Mouse (Mus musculus): ENCODE data around the gene Sbno2. TPM values are rescaled to one million over a fixed set of nuclear protein-coding genes. Genes with fewer than 3 reads are reported as not detected.

Sbno2 gene
- polyA plus RNA-seq, 1 experiment from 2014 or later, result 5.6 TPM

Other genes with a start within 250 kb of the Sbno2 start
- gene Prtn3, start 231.1 kb downstream of the Sbno2 start, polyA plus RNA-seq (2014; fragmentation: Nextera tagmentation; extraction: Ambion mirVana), result 10.9 and 11.2 TPM in 2 replicates
- 78.3 and 85.8 TPM in 2 replicates for gene Plppr3, start 230.9 kb downstream of the Sbno2 start, polyA plus RNA-seq (2014; fragmentation: Nextera tagmentation; extraction: Ambion mirVana)
- gene Elane, start 219.3 kb downstream of the Sbno2 start, polyA plus RNA-seq (2014; fragmentation: Nextera tagmentation; extraction: Ambion mirVana), result 0.50 and 0.88 TPM in 2 replicates
- not detected in 2 replicates for gene Cfd, start 214.7 kb downstream of the Sbno2 start, polyA plus RNA-seq (2014; fragmentation: Nextera tagmentation; extraction: Ambion mirVana)
- gene Med16, start 196.6 kb downstream of the Sbno2 start, polyA plus RNA-seq (2014; fragmentation: Nextera tagmentation; extraction: Ambion mirVana), result 36.5 and 36.9 TPM in 2 replicates
- gene Gm26602, start 194.7 kb downstream of the Sbno2 start, polyA plus RNA-seq (2014; fragmentation: Nextera tagmentation; extraction: Ambion mirVana), result 4.3 and 11.5 TPM in 2 replicates
- gene Kiss1r, start 188.6 kb downstream of the Sbno2 start, polyA plus RNA-seq (2014; fragmentation: Nextera tagmentation; extraction: Ambion mirVana), result 0.48 and 0.75 TPM in 2 replicates
- gene R3hdm4, start 184.4 kb downstream of the Sbno2 start, polyA plus RNA-seq (2014; fragmentation: Nextera tagmentation; extraction: Ambion mirVana), result 116 and 122 TPM in 2 replicates
- 5.0 and 5.2 TPM in 2 replicates for gene Arid3a, start 178.5 kb downstream of the Sbno2 start, polyA plus RNA-seq (2014; fragmentation: Nextera tagmentation; extraction: Ambion mirVana)
- gene Wdr18, start 145.4 kb downstream of the Sbno2 start, polyA plus RNA-seq (2014; fragmentation: Nextera tagmentation; extraction: Ambion mirVana), result 118 and 123 TPM in 2 replicates
- gene Grin3b, start 134.9 kb downstream of the Sbno2 start, polyA plus RNA-seq (2014; fragmentation: Nextera tagmentation; extraction: Ambion mirVana), result 0.21 and 0.22 TPM in 2 replicates
- 13.4 and 13.7 TPM in 2 replicates for gene Tmem259, start 121.2 kb downstream of the Sbno2 start, polyA plus RNA-seq (2014; fragmentation: Nextera tagmentation; extraction: Ambion mirVana)
- 255 and 271 TPM in 2 replicates for gene Cnn2, start 117.0 kb downstream of the Sbno2 start, polyA plus RNA-seq (2014; fragmentation: Nextera tagmentation; extraction: Ambion mirVana)
- 0.98 and 1.3 TPM in 2 replicates for gene Abca7, start 109.1 kb downstream of the Sbno2 start, polyA plus RNA-seq (2014; fragmentation: Nextera tagmentation; extraction: Ambion mirVana)
- gene Arhgap45, start 88.9 kb downstream of the Sbno2 start, polyA plus RNA-seq (2014; fragmentation: Nextera tagmentation; extraction: Ambion mirVana), result 5.2 and 6.7 TPM in 2 replicates
- 266 and 287 TPM in 2 replicates for gene Polr2e, start 65.8 kb downstream of the Sbno2 start, polyA plus RNA-seq (2014; fragmentation: Nextera tagmentation; extraction: Ambion mirVana)
- 515 and 565 TPM in 2 replicates for gene Gpx4, start 58.4 kb downstream of the Sbno2 start, polyA plus RNA-seq (2014; fragmentation: Nextera tagmentation; extraction: Ambion mirVana)
- gene Stk11, start 10.2 kb upstream of the Sbno2 start, polyA plus RNA-seq (2014; fragmentation: Nextera tagmentation; extraction: Ambion mirVana), result 16.6 and 18.5 TPM in 2 replicates
- 360 and 371 TPM in 2 replicates for gene Atp5d, start 33.1 kb upstream of the Sbno2 start, polyA plus RNA-seq (2014; fragmentation: Nextera tagmentation; extraction: Ambion mirVana)
- 6.8 and 9.0 TPM in 2 replicates for gene Cbarp, start 35.3 kb upstream of the Sbno2 start, polyA plus RNA-seq (2014; fragmentation: Nextera tagmentation; extraction: Ambion mirVana)
- gene Midn, start 42.7 kb upstream of the Sbno2 start, polyA plus RNA-seq (2014; fragmentation: Nextera tagmentation; extraction: Ambion mirVana), result 60.3 and 62.1 TPM in 2 replicates
- gene Cirbp, start 60.4 kb upstream of the Sbno2 start, polyA plus RNA-seq (2014; fragmentation: Nextera tagmentation; extraction: Ambion mirVana), result 74.0 and 77.8 TPM in 2 replicates
- 6.0 and 6.8 TPM in 2 replicates for gene 1600002K03Rik, start 67.4 kb upstream of the Sbno2 start, polyA plus RNA-seq (2014; fragmentation: Nextera tagmentation; extraction: Ambion mirVana)
- 34.6 and 42.3 TPM in 2 replicates for gene Efna2, start 73.9 kb upstream of the Sbno2 start, polyA plus RNA-seq (2014; fragmentation: Nextera tagmentation; extraction: Ambion mirVana)
- 75.1 and 94.3 TPM in 2 replicates for gene Mum1, start 120.9 kb upstream of the Sbno2 start, polyA plus RNA-seq (2014; fragmentation: Nextera tagmentation; extraction: Ambion mirVana)
- 221 and 253 TPM in 2 replicates for gene Ndufs7, start 143.6 kb upstream of the Sbno2 start, polyA plus RNA-seq (2014; fragmentation: Nextera tagmentation; extraction: Ambion mirVana)
- gene Gamt, start 155.4 kb upstream of the Sbno2 start, polyA plus RNA-seq (2014; fragmentation: Nextera tagmentation; extraction: Ambion mirVana), result 21.9 and 22.4 TPM in 2 replicates
- 40.9 and 44.7 TPM in 2 replicates for gene Dazap1, start 155.9 kb upstream of the Sbno2 start, polyA plus RNA-seq (2014; fragmentation: Nextera tagmentation; extraction: Ambion mirVana)
- gene Rps15, start 186.9 kb upstream of the Sbno2 start, polyA plus RNA-seq (2014; fragmentation: Nextera tagmentation; extraction: Ambion mirVana), result 886 and 948 TPM in 2 replicates
- gene Apc2, start 190.4 kb upstream of the Sbno2 start, polyA plus RNA-seq (2014; fragmentation: Nextera tagmentation; extraction: Ambion mirVana), result 11.0 and 15.8 TPM in 2 replicates
- 36.5 and 41.6 TPM in 2 replicates for gene 2310011J03Rik, start 215.0 kb upstream of the Sbno2 start, polyA plus RNA-seq (2014; fragmentation: Nextera tagmentation; extraction: Ambion mirVana)
- gene Pcsk4, start 223.9 kb upstream of the Sbno2 start, polyA plus RNA-seq (2014; fragmentation: Nextera tagmentation; extraction: Ambion mirVana), result 1.6 and 2.9 TPM in 2 replicates
- 4.3 and 4.5 TPM in 2 replicates for gene Reep6, start 224.4 kb upstream of the Sbno2 start, polyA plus RNA-seq (2014; fragmentation: Nextera tagmentation; extraction: Ambion mirVana)
- 0.14 and 0.88 TPM in 2 replicates for gene Adamtsl5, start 242.8 kb upstream of the Sbno2 start, polyA plus RNA-seq (2014; fragmentation: Nextera tagmentation; extraction: Ambion mirVana)

All from embryonic facial prominence, embryonic 11.5 days (tissue).